8 mouse cellular contexts compared by ENCODE assay signal in the genomic region with DNA sequence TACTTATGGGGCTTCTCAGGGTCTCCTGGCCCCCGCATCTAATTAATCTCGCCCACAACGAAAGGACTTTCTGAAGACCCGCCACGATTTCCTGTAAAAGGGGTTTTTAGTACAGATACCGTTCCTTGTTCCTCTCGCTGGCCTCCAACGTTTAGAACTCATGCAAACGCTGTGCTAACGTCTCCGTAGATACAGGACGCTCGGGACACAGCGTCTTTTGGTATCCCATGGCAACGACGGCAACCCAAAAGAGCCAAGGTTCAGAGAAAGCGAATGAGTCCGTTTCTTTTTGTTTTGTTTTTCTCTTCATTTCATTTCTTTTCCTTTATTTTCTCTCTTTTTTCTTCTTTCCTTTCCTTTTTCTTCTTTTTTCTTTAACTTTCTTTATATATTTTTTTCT. TPM values are rescaled to one million over a fixed set of nuclear protein-coding genes. Genes with fewer than 3 reads are reported as not detected.
DNase-seq lines count a peak whose midpoint lies in the region; ATAC-seq lines count a peak whose summit lies in the region.

Cfap65 (minus strand) TSS at position 198 of the 400 bp plus-strand sequence.

- H3K27me3 ChIP-seq in liver, embryonic 12.5 days (replicated peaks): peaks cover 59% of the 10 kb centered on the region

- H3K4me3 ChIP-seq in liver, embryonic 12.5 days: no peak within 1 kb of the TSS

- peak; percentile 84 for DNase-seq in ES-CJ7 (ENCODE audit: low read depth, low spot score)
- DNase-seq in adrenal gland, adult 8-10 months: peak; percentile 32
- DNase-seq in forelimb bud, embryonic 11.5 days (ENCODE audit: low read depth, low spot score): peak; percentile 37
- peak; percentile 71 for DNase-seq in kidney, postnatal 10 days
- peak; percentile 80 for DNase-seq in right cerebral cortex, adult 18-20 months
- DNase-seq in cerebellum, adult 9-11 months: no peak

- no peak within 1 kb of the TSS for H3K27ac ChIP-seq in liver, embryonic 12.5 days

- 0 out of 2 replicates have a peak within 1 kb of the TSS, but pooled peaks have one; percentile 14 for H3K4me2 ChIP-seq in liver, embryonic 12.5 days

- WGBS in liver, embryonic 12.5 days (ENCODE audit: insufficient replicate concordance): 3% methylated on average over 18 of the region's 18 CpGs

- no peaks in the 10 kb centered on the region for H3K9me3 ChIP-seq in liver, embryonic 12.5 days (replicated peaks)

- H3K4me1 ChIP-seq in liver, embryonic 12.5 days: no peaks in the 10 kb centered on the region

- no peak for ATAC-seq in liver, embryonic 12.5 days
- no peak for ATAC-seq in activated CD4-positive, CD25-positive, alpha-beta regulatory T cell, adult 4 months

- no peak within 1 kb of the TSS for H3K9ac ChIP-seq in liver, embryonic 12.5 days

- no peaks in the 10 kb centered on the region for H3K36me3 ChIP-seq in liver, embryonic 12.5 days

RNA-seq across cellular contexts. Expression of gene Cfap65, which starts in this region (rescaled TPM):
- total RNA-seq in adrenal gland, adult 8-10 months (2022): under 1 TPM in 1 of 4 experiments, not detected in 3; 0.03 TPM
- polyA plus RNA-seq in liver, embryonic 12.5 days (2016; fragmentation: Nextera tagmentation; extraction: Ambion mirVana): not detected in 2 replicates
- polyA plus RNA-seq in activated CD4-positive, CD25-positive, alpha-beta regulatory T cell, adult 4 months (2017; shearing (Covaris generic)): under 1 TPM in 1 of 2 experiments, not detected in 1; 0.07 TPM

Comparison
In these comparisons a context has a peak if more than half of its experiments do, and no peak if none do; other contexts are left out.
1. Peak in DNase-seq in adrenal gland, adult 8-10 months; RNA of the gene not detected or under 1 TPM.